Mouse (Mus musculus) hindbrain, embryonic 15.5 days (tissue): ENCODE measurements around the gene Trim31. TPM values are rescaled to one million over a fixed set of nuclear protein-coding genes. Genes with fewer than 3 reads are reported as not detected.

Source experiments
- ATAC-seq: fragments of 200-750 bp; cut with Nextera tagmentation; 2 replicates; pipeline ENCODE4 v1.8.0; 2017; ENCODE audit warnings: low read depth, moderate number of reproducible peaks, moderate TSS enrichment; ENCODE audit not compliant: low FRiP score
- H3K27ac ChIP-seq: fragments of 300-500 bp; sonication (generic); replicated peaks from 2 replicates; pipeline ENCODE4 v1.5.1; 2015; ENCODE audit warnings: mild to moderate bottlenecking, inconsistent platforms
- H3K27me3 ChIP-seq: fragments of 300-500 bp; sonication (generic); 2 replicates; pipeline ENCODE4 v1.6.1; 2015; ENCODE audit warnings: control low read depth, inconsistent platforms
- H3K36me3 ChIP-seq: fragments of 300-500 bp; sonication (generic); 2 replicates; pipeline ENCODE4 v1.6.1; 2015; ENCODE audit warnings: control low read depth, inconsistent platforms
- H3K4me1 ChIP-seq: fragments of 300-500 bp; sonication (generic); replicated peaks from 2 replicates; pipeline ENCODE4 v1.6.1; 2015; ENCODE audit warnings: control low read depth, inconsistent platforms
- H3K4me2 ChIP-seq: fragments of 300-500 bp; sonication (generic); 2 replicates; pipeline ENCODE4 v1.6.1; 2015; ENCODE audit warnings: moderate library complexity, mild to moderate bottlenecking, inconsistent platforms
- H3K4me3 ChIP-seq: fragments of 300-500 bp; sonication (generic); 2 replicates; pipeline ENCODE4 v1.5.1; 2015; ENCODE audit warnings: mild to moderate bottlenecking, inconsistent platforms
- H3K9ac ChIP-seq: fragments of 300-500 bp; sonication (generic); 2 replicates; pipeline ENCODE4 v1.6.1; 2015; ENCODE audit warnings: inconsistent platforms
- H3K9me3 ChIP-seq: fragments of 300-500 bp; sonication (generic); 2 replicates; pipeline ENCODE4 v1.6.1; 2016; ENCODE audit warnings: control low read depth, inconsistent platforms
- WGBS: fragments of 180-500 bp; shearing (Covaris S2); methylation state at CpG from one replicate; pipeline ENCODE4 v1.1.7; 2015; 5-methylcytosine and 5-hydroxymethylcytosine counted together
- polyA plus RNA-seq: library from polyadenylated mRNA; unstranded; fragments of >200 nt; fragmentation: Nextera tagmentation; extraction: Ambion mirVana; gene quantifications from 2 replicates; pipeline ENCODE4 v1.2.1, GENCODE M21; 2015

The Trim31 gene
- polyA plus RNA-seq, 1 experiment from 2014 or later, result not detected

- peaks cover 20% of the 10 kb centered on the region for H3K4me1 ChIP-seq
- H3K36me3 ChIP-seq, result peaks cover 14% of the 10 kb centered on the region
- no peaks in the 10 kb centered on the region for H3K9me3 ChIP-seq
- no peak overlapping the region for H3K27ac ChIP-seq
- 89% methylated on average over 2 of the region's 2 CpGs for WGBS
- no peak for ATAC-seq
- H3K9ac ChIP-seq, result no peak overlapping the region
- no peak overlapping the region for H3K4me2 ChIP-seq
- H3K27me3 ChIP-seq, result no peaks in the 10 kb centered on the region
- H3K4me3 ChIP-seq, result no peak overlapping the region
These were observed 54.7 kb downstream of the Trim31 start for GRCm38 (mm10) chr17:36952631-36953030.

- no peak overlapping the region for H3K9ac ChIP-seq
These were observed 55.1 kb downstream of the Trim31 start for GRCm38 (mm10) chr17:36953062-36953461.

GRCm38 (mm10) chr17:36957999-36958743 lies 60.3 kb downstream of the Trim31 start, which contains the start of the genes Znrd1 and Znrd1as:
TSS of gene Znrd1 (minus strand) at chr17:36958559.
TSS of gene Znrd1as (plus strand) at chr17:36958592.
- WGBS, result under 1% methylated on average over 46 of the region's 46 CpGs
- peak within 1 kb of the TSS; percentile 66 for H3K4me3 ChIP-seq
- H3K27ac ChIP-seq, result peak within 1 kb of the TSS; percentile 77
- peak within 1 kb of the TSS; percentile 74 for H3K4me2 ChIP-seq
- peaks cover 23% of the 10 kb centered on the region for H3K4me1 ChIP-seq
- no peaks in the 10 kb centered on the region for H3K27me3 ChIP-seq
- ATAC-seq, result peak; percentile 97
- peak within 1 kb of the TSS; percentile 73 for H3K9ac ChIP-seq
- H3K36me3 ChIP-seq, result 0 out of 2 replicates have a peak, but pooled peaks cover 7% of the 10 kb centered on the region
- H3K9me3 ChIP-seq, result no peaks in the 10 kb centered on the region

More at GRCm38 (mm10) chr17:36953062-36953461, 55.1 kb downstream of the Trim31 start:
- peaks cover 22% of the 10 kb centered on the region for H3K4me1 ChIP-seq
- no peak overlapping the region for H3K4me3 ChIP-seq
- H3K36me3 ChIP-seq, result peaks cover 14% of the 10 kb centered on the region
- no peak overlapping the region for H3K27ac ChIP-seq
- 94% methylated on average over 1 of the region's 1 CpGs for WGBS
- no peaks in the 10 kb centered on the region for H3K27me3 ChIP-seq
- ATAC-seq, result no peak
- no peaks in the 10 kb centered on the region for H3K9me3 ChIP-seq
- no peak overlapping the region for H3K4me2 ChIP-seq

- H3K36me3 ChIP-seq, result 0 out of 2 replicates have a peak, but pooled peaks cover 7% of the 10 kb centered on the region
- no peak for ATAC-seq
- no peaks in the 10 kb centered on the region for H3K27me3 ChIP-seq
These were observed 61.0 kb downstream of the Trim31 start for GRCm38 (mm10) chr17:36958884-36959283.

More at GRCm38 (mm10) chr17:36958884-36959283, 61.0 kb downstream of the Trim31 start:
- Histone ChIP-seq H3K27ac (peak overlapping the region; percentile 77), H3K4me2 (peak overlapping the region; percentile 74), H3K4me1 (peaks cover 23% of the 10 kb centered on the region), H3K9ac (peak overlapping the region; percentile 73), H3K4me3 (peak overlapping the region; percentile 66), H3K9me3 (no peaks in the 10 kb centered on the region)
- 12% methylated on average over 12 of the region's 12 CpGs for WGBS

Other genes with a start within 250 kb of the Trim31 start
- gene H2-M1, start 225.9 kb upstream of the Trim31 start, polyA plus RNA-seq, result not detected in 2 replicates
- not detected in 2 replicates for gene H2-M10.5, start 125.2 kb upstream of the Trim31 start, polyA plus RNA-seq
- not detected in 2 replicates for gene H2-M10.6, start 85.9 kb upstream of the Trim31 start, polyA plus RNA-seq
- 49.9 and 50.8 TPM in 2 replicates for gene Trim26, start 61.0 kb upstream of the Trim31 start, polyA plus RNA-seq
- 0.64 and 0.83 TPM in 2 replicates for gene Trim15, start 30.9 kb upstream of the Trim31 start, polyA plus RNA-seq
- 1.4 and 1.7 TPM in 2 replicates for gene Trim10, start 28.5 kb upstream of the Trim31 start, polyA plus RNA-seq
- 0.06 and 0.14 TPM in 2 replicates for gene Trim40, start 8.0 kb upstream of the Trim31 start, polyA plus RNA-seq
- gene Rnf39, start 44.8 kb downstream of the Trim31 start, polyA plus RNA-seq, result 1.5 and 1.7 TPM in 2 replicates
- 154 and 168 TPM in 2 replicates for gene Ppp1r11, start 53.6 kb downstream of the Trim31 start, polyA plus RNA-seq
- 55.2 and 55.6 TPM in 2 replicates for gene Znrd1, start 60.4 kb downstream of the Trim31 start, polyA plus RNA-seq
- gene Znrd1as, start 60.5 kb downstream of the Trim31 start, polyA plus RNA-seq, result 5.4 and 5.8 TPM in 2 replicates
- 0.30 and 0.38 TPM in 2 replicates for gene 2410137M14Rik, start 83.1 kb downstream of the Trim31 start, polyA plus RNA-seq
- gene H2-M5, start 91.4 kb downstream of the Trim31 start, polyA plus RNA-seq, result 2.5 and 3.1 TPM in 2 replicates
- 222 and 250 TPM in 2 replicates for gene Zfp57, start 103.0 kb downstream of the Trim31 start, polyA plus RNA-seq
- 2.3 TPM in 2 replicates for gene Mog, start 125.3 kb downstream of the Trim31 start, polyA plus RNA-seq
- gene Gabbr1, start 147.8 kb downstream of the Trim31 start, polyA plus RNA-seq, result 85.2 and 86.0 TPM in 2 replicates
- gene Olfr90, start 190.4 kb downstream of the Trim31 start, polyA plus RNA-seq, result 0.08 TPM in 1 of 2 replicates, not detected in the other
- gene Olfr91, start 200.2 kb downstream of the Trim31 start, polyA plus RNA-seq, result not detected in 2 replicates
- gene Olfr92, start 222.0 kb downstream of the Trim31 start, polyA plus RNA-seq, result not detected in 2 replicates